Mouse (Mus musculus): ENCODE measurements at regions not wholly inside any gene's neighbourhood (a gene's known extent, or its start where the extent isn't known, plus 50 kb on each side); places are given as distances from the start of the nearest gene placed in this dataset.
A peak's percentile ranks its signal among the peaks of the same experiment; 100 is the strongest.
"Not testable (repeated sequence)": the region's sequence is repeated elsewhere in the genome, so short reads cannot be mapped to it uniquely, and the experiment has no call there.

GRCm38 (mm10) chr2:8877855-8878254, 1003.2 kb upstream of the 4930412O13Rik start:
- peak in 1 of 2 experiments; percentile 11 for DNase-seq (ENCODE audit: low spot score in 2 of 2)

GRCm38 (mm10) chr2:8912417-8912816, 968.6 kb upstream of the 4930412O13Rik start:
- DNase-seq (ENCODE audit: low spot score in 2 of 2), result no peak

GRCm38 (mm10) chr2:8924856-8925255, 956.2 kb upstream of the 4930412O13Rik start:
- DNase-seq (ENCODE audit: low spot score in 2 of 2), result no peak

DNA sequence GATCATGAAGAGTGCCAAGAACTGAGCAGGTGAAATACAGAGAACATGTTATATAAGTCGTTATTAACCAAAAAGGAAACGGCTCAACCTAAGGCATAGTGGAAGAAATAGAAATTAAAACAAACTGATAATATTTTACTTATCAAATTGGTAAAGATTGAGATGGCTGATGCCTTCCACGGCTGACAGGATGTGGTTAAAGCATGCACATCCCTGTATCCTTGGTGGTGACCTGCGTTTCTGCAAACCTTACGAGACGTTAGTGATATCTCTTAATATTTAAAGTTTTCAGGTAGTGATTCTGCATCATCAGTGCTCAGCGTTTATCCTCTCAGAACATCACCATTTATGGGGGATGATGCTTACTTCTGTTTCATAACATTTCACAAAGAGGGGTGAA, 939.5 kb upstream of the 4930412O13Rik start:
- DNase-seq (ENCODE audit: low spot score in 2 of 2), result no peak

- DNase-seq (ENCODE audit: low spot score in 2 of 2), result no peak
Measured at GRCm38 (mm10) chr2:8958938-8959337, 922.1 kb upstream of the 4930412O13Rik start.

GRCm38 (mm10) chr2:8964952-8965668, 915.9 kb upstream of the 4930412O13Rik start:
- DNase-seq (ENCODE audit: low spot score in 2 of 2), result no peak

GRCm38 (mm10) chr2:8975635-8976034, 905.4 kb upstream of the 4930412O13Rik start:
- no peak for DNase-seq (ENCODE audit: low spot score in 2 of 2)

GRCm38 (mm10) chr2:9012326-9012725, 868.7 kb upstream of the 4930412O13Rik start:
- DNase-seq (ENCODE audit: low spot score in 2 of 2), result peak; percentile 1 to 30

DNA sequence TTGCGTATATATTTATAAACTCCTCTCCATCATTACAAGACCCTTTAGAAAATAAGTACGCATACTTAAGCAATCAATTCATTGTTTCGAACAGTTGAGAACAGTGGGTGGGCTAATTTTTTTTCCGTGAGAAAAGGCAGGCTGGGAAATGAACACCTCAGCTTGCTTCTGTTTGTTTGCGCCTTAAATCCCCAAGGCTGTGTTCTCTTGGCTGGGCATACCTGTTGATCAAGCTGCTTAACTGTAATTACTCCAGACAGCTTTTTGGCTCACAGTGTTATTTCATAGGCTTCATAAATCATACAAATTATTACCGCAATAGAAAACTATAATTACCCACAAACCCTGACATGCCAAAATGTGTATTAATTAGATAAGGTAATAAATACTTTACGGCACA, 848.0 kb upstream of the 4930412O13Rik start:
- DNase-seq (ENCODE audit: low spot score in 2 of 2), result no peak

- DNase-seq (ENCODE audit: low spot score in 2 of 2), result not testable (repeated sequence)
Measured at GRCm38 (mm10) chr2:9042355-9042754, 838.7 kb upstream of the 4930412O13Rik start.

DNA sequence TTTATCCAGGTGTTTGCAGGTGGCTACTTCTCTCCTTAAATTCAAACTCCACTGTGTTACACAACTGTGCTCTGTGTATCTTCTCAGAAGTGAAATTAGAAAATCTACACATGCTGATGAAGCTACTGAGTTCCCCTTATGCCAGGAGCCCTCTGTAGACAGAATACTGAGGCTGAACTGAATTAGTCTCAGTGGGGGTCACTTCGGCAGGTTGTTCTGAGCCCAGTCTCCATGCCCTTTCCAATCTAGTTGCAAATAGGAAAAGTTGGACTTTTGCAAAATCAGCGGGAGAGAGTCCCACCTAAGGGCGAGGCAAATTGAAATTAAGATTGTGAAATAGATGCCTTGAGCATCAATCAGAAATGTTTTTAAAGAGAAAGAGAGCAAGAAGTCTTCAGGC, 833.1 kb upstream of the 4930412O13Rik start:
- no peak for DNase-seq (ENCODE audit: low spot score in 2 of 2)

DNA sequence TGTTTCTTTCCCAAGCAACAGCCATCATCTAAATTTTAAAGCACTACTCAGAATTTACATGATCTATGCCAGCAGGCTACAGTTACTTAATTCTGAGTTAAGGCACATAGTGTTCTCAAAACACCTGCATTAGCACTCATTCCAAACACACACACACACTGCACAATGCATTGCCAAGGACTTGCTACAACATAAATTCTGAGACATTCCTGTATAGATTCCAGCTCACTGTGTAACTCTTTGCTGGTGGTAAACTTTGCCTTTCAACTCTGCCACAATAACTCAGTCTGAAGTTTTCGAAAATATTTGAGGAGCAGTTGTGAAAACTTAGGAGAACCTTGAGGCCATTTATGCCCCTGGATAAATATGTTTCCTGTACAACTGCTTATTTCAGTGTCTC, 807.2 kb upstream of the 4930412O13Rik start:
- no peak for DNase-seq (ENCODE audit: low spot score in 2 of 2)

DNA sequence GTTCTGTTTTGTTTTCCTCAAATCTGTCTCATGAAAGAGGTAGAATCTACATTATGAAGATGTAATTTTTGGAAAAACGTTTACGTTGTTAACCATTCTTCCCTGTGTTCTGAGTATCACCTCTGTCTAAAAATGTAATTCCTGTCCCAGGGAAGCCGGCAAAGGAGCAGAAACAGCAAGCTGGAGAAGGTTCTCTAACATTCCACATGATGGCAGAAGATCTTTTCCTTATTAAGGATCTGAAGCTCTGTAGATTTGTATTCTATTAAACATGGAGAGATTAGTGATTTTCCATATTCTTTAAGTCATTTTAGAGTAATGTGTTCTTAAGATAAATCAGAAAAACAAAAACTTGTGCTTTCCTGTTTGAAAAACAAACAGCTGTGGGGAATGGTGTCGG, 802.9 kb upstream of the 4930412O13Rik start:
- DNase-seq (ENCODE audit: low spot score in 2 of 2), result no peak

DNA sequence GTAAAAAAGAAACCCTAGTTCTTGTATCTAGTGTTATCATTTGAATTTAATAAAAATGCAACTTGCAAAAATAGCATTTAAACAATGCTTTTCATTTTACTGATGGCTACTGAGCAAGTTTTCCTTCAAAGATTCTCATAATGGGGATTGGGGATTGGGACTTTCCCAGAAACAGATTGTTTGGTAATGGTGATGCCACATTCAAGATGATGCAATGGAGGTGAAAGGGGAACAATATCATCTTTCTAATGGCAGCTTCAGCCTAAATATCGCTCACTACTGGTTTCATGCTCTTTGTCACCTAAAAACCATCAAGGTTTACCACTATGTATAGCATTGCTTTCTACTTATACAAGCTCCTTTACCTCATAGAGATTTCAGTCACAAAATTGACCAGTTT, 799.3 kb upstream of the 4930412O13Rik start:
- DNase-seq (ENCODE audit: low spot score in 2 of 2), result no peak

DNA sequence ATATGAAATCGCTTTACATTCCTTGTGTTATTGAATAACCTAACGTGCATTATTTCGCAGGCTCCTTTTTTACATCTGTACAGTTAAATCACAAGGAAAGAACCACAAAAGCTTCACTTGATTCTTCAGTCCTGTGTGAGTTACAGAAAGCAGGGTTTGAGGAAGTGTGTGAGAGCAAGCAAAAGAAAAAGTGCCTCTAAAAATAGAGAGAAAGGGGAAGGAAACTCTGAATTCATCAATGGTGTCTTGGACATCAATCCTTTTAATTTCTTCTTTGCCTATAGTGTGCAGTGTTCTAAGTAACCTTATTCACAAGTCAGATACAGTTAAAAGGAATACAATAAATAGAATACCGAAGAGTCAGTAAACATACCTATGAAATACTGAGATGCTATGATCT, 785.7 kb upstream of the 4930412O13Rik start:
- no peak for DNase-seq (ENCODE audit: low spot score in 2 of 2)

DNA sequence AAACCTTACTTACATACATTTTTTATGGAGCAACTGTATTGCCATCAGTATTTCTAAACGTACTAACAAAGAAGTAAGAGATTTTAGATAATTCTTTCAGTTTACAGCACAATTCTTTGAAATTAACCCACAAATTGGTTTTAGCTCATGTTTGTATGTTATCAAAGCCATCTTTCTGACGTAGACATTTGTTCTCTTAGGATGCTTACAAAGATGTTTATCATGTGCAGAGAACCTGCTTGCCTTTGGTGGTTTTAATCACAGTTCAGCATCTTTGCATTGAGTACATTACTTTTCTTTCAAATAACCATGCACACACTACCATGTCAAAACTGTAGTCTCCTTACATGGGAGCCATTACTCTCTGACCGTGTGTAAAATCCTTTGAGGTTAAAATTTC, 764.4 kb upstream of the 4930412O13Rik start:
- DNase-seq (ENCODE audit: low spot score in 2 of 2), result no peak

DNA sequence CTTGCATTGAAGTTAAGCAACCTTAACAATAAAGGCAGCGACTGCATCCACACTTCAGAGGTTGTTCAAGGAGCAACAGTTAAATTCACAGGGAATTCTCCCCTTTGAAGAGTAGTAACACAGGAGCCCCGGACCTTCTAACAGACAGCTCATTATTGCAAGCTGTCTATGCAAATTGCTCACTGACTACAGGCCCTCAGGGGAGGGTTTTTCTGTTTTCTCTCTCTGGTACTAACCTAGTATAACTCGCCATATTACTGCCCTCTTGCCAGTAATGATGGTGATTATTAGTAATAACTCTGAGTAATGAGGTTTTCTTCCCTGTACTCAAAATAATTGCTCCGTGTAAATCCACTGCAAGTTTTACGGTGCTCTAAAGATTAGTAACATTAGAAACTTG, 763.5 kb upstream of the 4930412O13Rik start:
- DNase-seq (ENCODE audit: low spot score in 2 of 2), result no peak

DNA sequence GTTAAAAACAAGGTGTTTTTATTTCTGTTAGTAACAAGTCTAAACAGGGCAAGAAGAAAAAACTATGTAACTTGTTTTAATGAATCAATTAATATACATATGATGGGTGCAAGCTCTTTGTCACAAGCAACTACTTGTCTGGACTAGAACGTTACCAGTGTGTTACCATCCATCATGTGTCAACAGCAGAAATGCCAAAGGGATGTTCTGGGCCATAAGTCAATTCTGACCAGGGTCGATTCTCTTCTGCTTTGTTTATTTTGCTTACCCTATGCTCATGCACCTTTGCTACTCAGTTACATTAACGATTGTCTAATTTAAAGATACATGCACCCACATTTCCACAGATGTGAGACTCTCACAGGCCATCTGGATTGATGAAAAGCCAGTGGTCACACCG, 744.1 kb upstream of the 4930412O13Rik start:
- no peak for DNase-seq (ENCODE audit: low spot score in 2 of 2)

- DNase-seq (ENCODE audit: low spot score in 2 of 2), result no peak
Measured at GRCm38 (mm10) chr2:9141411-9141810, 739.6 kb upstream of the 4930412O13Rik start.

GRCm38 (mm10) chr2:9155604-9156003, 725.4 kb upstream of the 4930412O13Rik start:
- DNase-seq (ENCODE audit: low spot score in 2 of 2), result no peak

GRCm38 (mm10) chr2:9160181-9160580, 720.9 kb upstream of the 4930412O13Rik start:
- no peak for DNase-seq (ENCODE audit: low spot score in 2 of 2)

DNA sequence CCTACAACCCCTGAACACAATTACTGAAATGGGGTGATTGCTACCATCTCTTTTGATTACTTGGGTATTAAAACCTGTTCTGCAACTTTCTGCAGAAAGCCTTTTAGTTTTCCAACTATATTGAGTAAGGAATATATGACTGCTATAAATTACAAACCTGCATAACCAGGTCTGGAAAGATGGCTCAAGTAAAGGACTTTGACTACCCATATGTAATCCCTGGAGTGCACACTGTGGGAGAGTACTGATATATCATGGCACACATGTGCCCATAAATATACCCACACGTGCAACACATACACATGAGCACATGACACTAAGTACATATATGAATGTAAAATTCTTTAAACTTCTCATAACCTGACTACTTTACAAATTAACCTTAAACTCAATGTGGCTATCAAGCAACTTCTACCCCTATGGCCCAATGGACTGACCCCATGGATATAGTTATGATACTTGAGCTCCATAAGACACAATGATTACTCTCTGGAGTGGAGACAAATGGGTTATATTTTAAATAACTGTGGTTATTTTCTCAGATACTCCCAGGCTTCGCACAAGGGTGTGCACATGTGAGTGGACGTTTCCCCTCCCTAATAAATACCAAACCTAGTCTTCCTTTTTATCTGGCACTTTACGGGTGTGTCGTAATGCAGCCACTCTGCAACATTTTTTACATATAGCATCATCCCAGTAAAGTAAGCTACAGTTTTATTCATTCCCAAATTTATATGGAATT, 717.1 kb upstream of the 4930412O13Rik start:
- no peak for DNase-seq (ENCODE audit: low spot score in 2 of 2)

DNA sequence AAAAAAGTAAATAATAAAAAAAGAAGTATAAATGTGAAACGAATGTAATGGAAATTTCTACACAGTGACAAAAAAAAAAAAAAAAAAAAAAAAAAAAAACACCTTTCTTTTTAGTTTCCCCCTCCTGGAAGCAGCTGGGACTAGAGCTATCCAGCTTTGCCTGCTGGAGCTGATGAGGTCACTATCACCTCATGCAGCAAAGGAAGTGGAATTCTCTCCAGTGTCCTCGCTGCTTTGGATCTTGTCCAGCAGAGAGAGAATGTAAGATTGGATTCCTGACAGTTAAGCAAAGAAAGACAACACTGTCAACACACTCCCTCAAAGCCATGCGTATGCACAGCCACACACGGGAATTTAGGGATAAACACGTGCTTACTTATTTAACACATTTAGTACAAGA, 698.9 kb upstream of the 4930412O13Rik start:
- DNase-seq (ENCODE audit: low spot score in 2 of 2), result no peak
